Mouse (Mus musculus): Measurements from ENCODE around the gene Ikzf4.
"Not testable (repeated sequence)": the region's sequence is repeated elsewhere in the genome, so short reads cannot be mapped to it uniquely, and the experiment has no call there.

The Ikzf4 gene

DNA sequence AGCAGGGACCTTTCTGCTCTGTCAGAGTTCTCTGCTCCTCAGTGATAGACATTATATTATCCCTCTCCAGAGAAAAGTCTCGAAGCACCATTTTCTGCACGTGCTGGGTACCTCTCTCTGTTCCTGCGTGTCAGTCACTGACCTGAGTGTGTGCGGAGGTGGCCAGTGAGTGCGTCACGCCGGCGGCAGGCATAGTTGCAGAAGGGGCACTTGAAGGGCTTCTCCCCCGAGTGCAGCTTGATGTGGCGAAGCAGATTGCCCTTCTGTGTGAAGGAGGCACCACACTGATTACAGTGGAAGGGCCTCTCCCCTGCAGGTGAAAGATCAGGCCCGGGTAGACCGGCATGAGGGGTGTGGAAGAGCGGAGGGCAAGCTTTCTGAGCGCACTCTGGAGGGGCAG, 5.8 kb downstream of the Ikzf4 start:
- DNase-seq (ENCODE audit: low spot score), result no peak

DNA sequence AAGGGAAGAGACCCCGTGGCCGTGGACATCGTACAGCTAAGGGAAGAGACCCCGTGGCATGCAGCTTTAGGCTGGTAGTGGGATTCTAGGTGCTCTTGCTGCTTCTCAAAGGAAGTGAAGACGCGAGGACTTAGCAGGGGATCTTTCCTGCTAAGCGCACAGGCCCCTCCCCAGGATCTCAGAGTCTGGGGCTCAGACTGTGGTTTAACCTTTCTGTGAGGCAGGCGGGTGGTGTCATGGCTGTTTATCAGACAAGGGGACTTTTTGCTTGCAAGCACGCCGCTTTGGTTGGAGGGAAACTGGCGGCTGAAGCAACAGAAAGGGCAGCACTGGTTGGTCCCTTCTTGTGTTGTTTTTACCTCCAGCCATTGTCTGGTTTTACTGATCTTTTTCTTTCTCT, 8.8 kb downstream of the Ikzf4 start:
- DNase-seq (ENCODE audit: low spot score), result no peak

DNA sequence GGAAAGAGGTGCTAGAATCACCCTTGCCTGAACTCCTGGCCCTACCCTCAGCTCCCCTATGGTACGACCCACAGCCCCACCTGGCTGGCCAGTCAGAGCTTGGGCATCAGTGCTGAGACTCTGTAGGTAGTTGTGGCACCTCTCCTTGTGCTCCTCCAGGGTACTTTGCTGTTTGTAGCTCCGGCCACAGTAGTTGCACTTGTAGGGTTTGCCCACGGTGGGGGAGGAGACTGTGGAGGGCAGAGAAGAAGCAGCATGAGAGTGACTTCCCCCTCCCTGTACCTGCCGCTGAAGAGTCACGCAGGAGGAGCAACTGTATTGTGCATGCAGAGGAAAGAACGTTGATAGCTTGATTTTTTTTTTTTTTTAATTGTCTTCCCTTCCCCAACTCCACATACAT, 9.2 kb downstream of the Ikzf4 start:
- DNase-seq (ENCODE audit: low spot score), result no peak

DNA sequence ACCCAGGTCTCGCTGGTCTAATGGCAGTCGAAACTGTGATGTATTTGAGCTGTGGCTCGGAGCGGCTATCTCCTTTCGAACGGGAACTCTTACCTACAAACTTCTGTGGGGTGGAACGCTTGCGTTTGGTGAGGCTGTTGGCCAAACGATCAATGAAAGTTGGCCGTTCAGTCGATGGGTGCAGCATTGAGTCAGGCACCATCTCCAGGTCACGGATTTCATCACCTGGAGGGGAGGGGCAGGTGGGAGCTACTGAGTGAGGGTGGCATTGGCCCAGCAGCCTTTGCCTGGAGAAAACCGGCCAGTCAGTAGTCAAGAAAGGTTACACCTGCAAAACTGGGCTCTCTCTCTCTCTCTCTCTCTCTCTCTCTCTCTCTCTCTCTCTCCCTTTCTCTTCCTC, 10.1 kb downstream of the Ikzf4 start:
- no peak for DNase-seq (ENCODE audit: low spot score)

DNA sequence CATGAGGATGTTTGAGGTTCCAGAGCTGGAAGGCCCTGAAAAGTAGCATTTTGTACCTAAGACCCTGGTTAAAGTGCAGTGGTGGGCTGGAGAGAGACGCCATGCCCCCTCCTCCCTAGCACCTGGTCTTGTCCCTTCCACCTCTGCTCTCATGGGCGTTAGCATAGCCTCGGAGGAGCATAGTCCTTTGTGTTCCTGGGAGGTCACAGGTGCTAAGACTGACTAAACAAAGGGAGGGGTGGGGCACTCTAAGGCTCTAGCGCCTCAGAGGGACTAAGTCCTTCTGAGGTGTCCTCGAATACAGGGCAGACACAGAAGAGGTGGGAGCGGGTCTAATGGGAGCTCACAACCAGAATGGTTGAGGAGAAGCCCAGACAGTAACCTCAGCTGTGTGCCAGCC, 14.2 kb downstream of the Ikzf4 start:
- DNase-seq (ENCODE audit: low spot score), result no peak

DNA sequence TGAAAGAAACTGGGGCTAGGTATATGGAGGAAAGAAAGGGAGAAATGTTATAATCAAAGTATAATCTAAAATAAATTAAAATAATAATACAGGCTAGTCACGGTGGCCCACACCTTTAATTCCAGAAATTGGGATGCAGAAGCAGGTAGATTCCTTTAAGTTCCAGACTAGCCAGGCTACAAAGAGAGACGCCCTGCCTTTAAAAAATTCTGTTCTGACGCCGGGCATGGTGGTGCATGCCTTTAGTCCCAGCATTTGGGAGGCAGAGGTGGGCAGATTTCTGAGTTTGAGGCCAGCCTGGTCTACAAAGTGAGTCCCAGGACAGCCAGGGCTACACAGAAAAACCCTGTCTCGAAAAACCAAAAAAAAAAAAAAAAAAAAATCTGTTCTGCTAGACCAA, 15.5 kb downstream of the Ikzf4 start:
- not testable (repeated sequence) for DNase-seq (ENCODE audit: low spot score)

DNA sequence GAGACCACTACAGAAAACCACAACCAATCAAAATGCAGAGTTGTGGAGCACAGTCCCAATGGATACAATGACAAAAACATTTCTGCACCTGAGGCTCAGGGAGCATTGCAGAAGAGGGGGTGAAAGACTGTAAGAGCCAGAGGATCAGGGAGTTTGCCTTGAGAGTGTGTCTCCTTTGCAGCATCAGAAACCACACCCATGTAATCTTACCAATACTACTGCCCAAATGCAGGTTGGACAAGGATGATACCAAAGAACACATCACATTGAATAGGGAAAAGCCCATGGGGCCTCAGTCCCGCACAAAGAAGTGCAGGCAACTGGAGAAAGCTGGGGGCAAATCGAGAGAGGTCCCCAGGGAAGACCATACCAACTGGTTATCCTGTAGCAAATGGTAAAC, 16.0 kb downstream of the Ikzf4 start:
- no peak for DNase-seq (ENCODE audit: low spot score)

DNA sequence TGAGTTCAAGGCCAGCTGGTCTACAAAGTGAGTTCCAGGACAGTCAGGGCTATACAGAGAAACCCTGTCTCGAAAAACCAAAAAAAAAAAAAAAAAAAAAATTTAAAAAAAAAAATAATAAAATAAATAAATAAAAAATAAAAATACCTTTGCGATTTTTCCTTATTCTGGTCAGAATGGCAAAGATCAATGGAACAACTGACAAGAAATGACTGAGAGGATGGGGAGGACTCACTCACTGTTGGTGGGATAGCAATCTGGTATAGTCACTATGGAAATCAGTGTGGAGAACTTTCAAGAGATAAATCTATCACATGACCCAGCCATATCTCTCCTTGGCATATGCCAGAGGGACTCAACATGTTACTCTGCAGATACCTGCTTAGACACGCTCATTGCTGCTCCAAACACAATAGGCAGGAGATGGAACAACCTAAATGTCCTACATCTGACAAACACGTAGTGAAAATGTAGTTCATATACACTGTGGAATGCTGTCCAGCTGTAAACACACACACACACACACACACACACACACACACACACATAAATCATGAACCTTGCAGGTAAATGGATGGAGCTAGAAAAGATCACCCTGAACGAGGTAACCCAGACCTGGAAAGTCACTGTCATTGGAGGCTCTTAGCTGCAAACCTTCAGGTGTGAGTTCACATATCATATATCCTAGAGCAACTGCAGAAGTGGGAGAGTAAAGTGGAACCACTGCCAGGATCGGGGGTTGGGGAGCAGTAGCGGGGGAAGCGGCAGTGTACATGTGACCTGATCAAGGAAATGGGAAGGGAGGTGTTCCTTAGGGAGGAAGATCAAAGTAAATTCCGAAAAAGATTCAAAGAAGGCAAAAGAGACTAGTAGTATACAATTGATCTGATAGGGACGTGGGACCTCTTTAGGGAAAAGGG, 18.1 kb downstream of the Ikzf4 start:
- DNase-seq (ENCODE audit: low spot score), result no peak

DNA sequence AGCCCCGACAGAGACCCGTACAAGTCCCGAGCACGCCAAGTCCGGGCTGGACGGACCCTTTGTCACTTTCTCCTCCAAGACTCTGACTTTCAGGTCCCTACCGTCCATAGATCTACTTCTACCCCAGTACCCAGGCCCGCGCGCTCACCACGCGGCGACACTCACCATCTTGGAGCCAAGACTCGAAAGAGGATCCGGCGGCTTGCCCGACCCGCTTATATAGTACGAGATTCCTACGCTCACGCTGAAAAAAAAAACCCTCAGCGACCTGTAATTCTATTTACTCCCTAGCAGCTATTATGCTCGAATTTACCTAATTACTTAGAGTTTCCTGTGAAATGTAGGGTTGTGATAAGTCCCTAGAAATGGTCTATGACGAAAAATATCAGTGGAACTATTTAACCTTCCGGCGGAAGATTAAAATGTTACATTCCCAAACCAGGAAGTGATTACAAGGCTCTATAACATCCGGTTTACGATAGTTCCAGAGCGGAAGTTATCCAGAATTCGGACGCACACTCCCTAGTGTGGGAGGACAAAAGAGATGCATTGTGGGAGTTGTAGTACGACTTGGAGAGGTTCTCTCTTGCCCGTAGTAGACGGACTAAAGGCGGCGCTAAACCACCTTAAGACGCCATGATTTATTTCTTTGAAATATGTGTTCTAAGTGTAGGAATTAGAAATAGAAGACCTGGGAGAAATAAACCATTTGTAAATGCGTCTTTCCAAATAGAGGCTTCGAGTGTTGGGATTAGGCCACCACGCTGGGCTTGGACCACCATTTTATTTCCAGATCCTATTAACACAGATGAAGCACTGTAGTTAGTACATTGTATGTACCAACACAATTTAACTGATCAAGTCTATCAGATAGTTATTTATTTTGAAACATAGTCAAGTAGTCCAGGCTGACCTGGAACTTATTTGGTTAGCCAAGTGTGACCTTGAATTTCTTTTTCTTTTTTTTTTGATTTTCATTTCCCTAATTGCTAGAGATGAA, 19.2 kb downstream of the Ikzf4 start, which contains the start of gene Rps26:
Gene Rps26 (minus strand): TSS at position 437 of the 1,000 bp plus-strand sequence.
- DNase-seq (ENCODE audit: low spot score), result peak; percentile 97

DNA sequence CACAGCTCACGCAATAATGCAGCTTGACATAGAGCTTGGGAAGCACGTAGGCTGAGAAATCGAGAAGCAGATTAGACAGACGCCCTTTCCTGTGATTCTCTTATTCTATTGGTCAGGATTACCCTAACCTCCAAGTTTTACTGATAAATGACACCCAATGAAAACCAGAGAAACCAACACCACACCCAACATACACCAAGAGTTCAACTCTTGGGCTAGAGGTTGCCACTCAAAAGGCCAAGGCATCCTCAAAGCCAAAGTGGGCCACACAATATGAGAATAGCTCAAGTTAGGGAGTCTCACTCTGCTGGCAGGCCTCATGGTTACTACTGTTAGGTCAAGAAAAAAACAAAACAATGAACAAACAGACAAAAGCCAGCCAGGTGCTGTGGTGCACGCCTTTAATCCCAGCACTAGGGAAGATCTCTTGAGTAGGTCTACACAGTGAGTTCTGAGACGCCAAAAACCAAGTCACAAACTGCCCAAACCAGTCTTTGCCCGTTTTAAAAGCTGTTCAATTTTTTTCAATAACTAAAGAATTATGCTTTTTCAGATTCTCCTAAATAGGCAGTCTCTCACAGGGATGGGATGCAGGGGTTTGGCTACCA, 20.4 kb downstream of the Ikzf4 start:
- no peak for DNase-seq (ENCODE audit: low spot score)

DNA sequence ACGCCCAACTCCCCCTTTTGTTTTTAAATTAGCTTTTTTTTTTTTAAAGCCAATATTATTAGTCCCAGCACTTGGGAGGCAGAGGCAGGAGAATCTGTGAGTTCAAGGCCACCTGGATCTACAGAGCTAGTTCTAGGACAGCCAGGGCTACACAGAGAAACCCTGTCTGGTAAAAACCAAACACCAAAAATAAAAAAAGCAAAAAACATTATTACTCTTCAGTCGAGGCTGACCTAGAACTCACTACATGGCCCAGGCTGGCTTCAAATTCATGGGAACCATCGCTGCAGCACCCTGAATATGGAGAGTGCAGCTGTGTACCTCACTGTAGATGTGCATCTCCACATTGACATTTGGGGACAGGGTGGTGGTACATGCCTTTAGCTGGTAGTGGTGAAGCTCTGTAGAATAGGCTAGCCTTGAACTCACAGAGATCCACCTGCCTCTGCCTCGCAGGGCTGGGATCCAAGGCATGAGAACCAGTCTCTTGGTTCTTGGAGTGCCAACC, 22.6 kb downstream of the Ikzf4 start:
- not testable (repeated sequence) for DNase-seq (ENCODE audit: low spot score)

DNA sequence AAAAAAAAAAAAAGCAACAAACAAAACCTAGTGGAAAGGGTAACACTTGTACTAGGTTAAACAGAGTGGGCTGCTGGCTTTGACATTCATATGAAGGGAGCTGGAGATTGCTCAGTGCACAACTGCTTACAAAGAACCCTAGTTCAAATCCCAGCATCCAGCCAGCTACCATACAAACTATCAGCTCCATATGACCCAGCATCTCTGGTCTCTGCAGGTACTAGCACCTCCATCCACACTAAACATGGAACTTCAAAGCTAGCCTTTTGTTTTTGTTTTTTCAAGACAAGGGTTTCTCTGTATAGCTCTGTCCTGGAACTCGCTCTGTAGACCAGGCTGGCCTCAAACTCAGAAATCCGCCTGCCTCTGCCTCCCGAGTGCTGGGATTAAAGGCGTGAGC, 23.1 kb downstream of the Ikzf4 start:
- no peak for DNase-seq (ENCODE audit: low spot score)

DNA sequence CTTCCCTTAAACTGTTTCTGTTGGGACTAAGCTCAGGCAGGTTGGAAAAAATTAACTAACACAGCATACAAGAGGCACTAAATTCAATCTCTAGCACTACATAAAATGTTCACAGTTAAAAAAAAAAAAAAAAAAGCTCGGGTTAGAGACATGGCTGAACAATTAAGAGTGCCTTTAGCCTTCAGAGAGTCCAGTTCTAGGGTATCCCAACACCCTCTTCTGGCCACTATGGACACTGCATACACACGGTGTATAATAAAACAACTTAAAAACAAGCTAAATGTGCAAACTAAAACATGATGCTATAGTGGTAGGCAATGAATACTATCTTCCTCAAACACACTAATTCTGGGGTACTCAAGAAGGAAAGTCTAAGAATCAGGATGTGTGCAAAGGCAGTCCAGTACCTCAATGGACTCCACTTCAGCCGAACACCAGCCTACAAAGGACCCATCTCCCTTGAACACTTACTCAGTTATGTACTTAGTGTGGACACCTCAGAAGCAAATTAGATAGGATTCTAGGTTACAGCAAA, 23.7 kb downstream of the Ikzf4 start:
- DNase-seq (ENCODE audit: low spot score), result no peak

DNA sequence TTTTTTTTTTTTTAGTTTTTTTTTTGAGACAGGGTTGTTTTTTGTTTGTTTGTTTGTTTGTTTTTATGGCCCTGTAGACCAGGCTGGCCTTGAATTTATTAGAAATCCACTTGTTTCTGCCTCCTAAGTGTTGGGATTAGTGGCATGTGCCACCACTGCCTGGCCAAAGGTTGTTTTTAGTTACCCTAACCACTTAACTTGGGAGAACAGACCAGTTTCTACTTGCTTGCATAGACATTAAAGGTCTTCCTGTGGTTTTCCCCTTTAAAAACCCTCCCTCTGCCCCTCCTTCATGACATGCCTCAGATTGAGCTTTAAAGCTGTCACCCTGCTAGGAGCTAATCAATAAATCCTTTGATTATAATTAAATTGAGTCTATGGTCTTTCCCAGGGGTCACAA, 25.6 kb downstream of the Ikzf4 start:
- no peak for DNase-seq (ENCODE audit: low spot score)

DNA sequence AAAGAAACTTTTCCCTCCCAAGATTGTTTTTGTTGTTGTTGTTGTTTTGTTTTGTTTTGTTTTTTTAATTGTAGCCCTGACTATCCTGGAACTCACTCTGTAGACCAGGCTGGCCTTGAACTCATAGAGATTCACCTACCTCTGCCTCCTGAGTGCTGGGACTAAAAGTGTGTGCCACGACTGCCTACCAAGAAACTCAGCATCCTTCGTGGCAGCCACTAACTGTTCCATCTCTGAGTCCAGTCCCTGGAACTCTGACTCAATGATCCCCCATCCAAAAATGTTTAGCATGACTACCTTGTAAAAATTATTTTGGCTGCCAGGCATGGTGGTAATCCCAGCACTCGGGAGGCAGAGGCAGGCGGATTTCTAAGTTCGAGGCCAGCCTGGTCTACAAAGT, 26.6 kb downstream of the Ikzf4 start:
- DNase-seq (ENCODE audit: low spot score), result not testable (repeated sequence)

DNA sequence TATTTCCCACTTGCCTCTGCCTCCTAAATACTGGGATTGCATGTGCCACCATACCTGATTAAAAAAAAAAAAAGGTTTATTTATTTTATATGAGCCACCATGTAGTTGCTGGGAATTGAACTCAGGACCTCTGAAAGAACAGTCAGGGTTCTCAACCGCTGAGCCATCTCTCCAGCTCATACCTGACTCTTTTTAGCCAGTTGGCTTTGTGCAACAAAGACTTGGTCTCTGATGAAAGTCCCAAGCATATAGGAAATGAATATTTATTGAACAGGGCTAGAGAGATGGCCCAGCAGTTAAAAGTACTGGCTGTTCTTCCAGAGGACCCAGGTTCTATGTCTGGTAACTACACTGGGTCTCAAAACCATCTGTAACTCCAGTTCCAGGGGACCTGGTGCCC, 27.2 kb downstream of the Ikzf4 start:
- no peak for DNase-seq (ENCODE audit: low spot score)

DNA sequence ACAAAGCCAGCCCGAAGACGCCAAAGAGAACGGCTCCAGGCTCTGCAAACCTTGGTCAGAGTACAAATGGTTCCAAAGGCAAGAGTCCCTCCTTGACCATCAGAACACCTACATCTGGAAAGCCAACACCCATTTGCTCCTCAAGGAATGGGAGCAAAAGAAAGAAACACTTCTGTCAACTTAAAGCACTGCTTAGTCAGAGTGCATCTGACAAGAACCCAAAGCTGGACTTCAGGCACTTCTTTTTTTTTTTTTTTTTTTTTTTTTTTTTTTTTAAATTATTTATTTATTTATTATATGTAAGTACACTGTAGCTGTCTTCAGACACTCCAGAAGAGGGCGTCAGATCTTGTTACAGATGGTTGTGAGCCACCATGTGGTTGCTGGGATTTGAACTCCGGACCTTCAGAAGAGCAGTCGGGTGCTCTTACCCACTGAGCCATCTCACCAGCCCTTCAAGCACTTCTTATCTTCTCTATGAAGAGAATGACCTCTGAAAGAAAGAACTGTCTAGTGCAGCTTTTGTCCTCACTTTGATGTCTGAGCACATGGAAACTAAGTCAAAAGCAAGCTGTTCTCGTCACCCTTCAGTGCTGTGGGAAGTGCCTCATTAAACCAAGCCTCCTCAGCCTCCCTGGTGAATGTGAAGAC, 29.9 kb downstream of the Ikzf4 start:
- DNase-seq (ENCODE audit: low spot score), result not testable (repeated sequence)

DNA sequence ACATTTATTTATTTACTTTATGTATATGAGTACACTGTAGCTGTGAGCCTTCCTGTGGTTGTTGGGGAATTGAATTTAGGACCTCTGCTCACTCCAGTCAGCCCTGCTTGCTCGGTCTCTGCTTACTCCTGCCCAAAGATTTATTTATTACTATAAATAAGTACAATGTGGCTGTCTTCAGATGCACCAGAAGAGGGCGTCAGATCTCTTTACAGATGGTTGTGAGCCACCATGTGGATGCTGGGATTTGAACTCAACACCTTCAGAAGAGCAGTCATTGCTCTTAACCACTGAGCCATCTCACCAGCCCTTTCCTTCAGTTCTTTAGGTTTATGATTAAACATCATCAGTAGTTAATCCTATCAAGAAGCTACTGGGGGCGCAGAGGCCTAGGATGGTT, 30.9 kb downstream of the Ikzf4 start:
- DNase-seq (ENCODE audit: low spot score), result no peak

DNA sequence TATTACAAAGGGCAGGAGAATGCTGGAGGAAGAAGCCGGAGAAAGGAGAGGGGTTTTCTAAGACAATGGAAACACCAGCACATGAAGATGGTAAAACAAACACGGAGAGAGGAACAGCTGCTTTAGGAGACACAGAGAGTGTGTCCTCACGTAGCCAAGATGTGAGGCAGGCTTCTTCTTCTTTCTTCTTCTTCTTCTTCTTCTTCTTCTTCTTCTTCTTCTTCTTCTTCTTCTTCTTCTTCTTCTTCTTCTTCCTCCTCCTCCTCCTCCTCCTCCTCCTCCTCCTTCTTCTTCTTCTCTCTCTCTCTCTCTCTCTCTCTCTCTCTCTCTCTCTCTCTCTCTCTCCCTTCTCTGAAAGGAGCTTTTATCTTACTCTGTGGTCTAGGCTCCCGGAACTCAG, 32.0 kb downstream of the Ikzf4 start:
- DNase-seq (ENCODE audit: low spot score), result not testable (repeated sequence)

DNA sequence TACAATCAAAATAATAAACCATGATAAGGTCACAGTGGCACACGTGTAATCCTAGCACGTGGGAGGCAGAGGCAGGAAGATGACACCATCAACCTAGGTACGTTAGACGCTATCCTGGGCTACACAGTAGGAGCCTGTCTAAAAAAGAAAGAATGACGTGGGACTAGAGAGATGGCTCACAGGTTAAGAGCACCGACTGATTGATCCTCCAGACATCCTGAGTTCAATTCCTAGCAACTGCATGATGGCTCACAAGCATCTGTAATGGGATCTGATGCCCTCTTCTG, 32.7 kb downstream of the Ikzf4 start:
- DNase-seq (ENCODE audit: low spot score), result no peak

DNA sequence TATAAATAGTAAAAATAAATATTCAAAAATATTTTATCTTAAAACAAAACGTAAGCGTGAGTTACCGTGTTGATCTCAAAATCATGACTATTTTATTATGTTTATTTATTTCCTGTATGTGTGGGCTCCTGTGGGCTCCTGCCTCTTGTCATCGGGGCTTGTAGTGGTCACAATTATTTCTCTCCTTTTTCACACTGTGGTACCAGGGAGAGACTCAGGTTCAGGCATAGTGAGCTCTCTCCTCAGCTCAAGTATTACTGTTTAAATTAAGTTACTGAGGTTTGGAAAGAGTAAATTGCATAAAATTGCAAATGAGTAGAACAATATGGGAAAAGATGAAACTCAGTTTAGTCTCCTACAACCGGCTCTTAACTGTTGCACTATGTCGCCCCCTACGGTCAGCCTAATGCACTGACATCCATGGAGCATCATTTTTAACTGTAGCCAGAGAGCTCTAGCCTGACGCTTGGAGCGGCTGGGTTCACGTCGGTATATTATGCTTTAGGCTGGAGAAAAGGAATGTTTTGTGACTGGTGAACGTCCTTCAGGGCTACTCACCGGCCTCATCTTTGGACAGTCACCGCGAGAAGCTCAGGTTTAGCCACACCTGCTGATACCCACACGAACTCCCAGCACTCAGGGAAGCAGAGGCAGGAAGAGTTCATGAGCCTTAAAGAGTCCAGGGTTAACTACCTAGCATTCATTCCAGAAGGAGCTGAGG, 33.2 kb downstream of the Ikzf4 start:
- DNase-seq (ENCODE audit: low spot score), result peak; percentile 49
